Mouse (Mus musculus): ENCODE results near the gene Arl13a.
"Not testable (repeated sequence)": the region's sequence is repeated elsewhere in the genome, so short reads cannot be mapped to it uniquely, and the experiment has no call there.

Gene Arl13a

DNA sequence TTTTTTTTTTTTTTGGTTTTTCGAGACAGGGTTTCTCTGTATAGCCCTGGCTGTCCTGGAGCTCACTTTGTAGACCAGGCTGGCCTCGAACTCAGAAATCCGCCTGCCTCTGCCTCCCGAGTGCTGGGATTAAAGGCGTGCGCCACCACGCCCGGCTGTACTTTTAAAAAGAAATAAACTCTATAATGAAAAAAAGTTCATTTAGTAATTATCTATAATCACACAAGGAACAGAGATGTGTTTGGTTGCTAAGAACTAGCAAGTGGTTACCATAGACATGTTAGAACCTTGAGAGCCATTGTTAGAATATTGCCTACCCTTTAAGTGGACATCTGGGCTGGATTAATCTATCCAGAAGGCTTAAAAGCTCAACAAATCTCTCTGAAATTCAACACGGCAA lies at the start of gene Arl13a:
TSS of gene Arl13a (plus strand) at position 301 of the 400 bp plus-strand sequence.
- not testable (repeated sequence) for DNase-seq (ENCODE audit: low spot score in 2 of 2)

- DNase-seq (ENCODE audit: low spot score in 2 of 2): no peak
These were observed 47.3 kb upstream of the Arl13a start for GRCm38 (mm10) chrX:134140024-134140423.

DNA sequence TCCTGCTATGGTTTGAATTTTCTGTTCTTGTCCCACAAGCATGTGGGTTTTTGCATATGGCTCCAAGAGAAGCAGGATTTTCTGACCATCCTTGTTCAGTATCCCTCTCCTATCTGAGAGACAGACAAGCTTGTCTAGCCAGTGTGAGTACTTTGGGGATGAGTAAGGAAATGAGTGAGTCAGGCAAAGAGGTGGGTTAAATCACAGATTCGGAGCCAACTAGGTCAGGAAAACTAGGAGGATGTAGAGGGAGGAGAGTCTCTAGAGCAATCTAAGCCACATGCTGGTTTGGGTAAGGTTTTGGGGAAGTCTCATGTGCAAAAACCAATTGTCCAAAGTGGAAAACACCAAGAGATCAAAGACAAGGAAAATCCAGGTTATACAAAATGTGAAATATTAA lies 45.8 kb upstream of the Arl13a start:
- DNase-seq (ENCODE audit: low spot score in 2 of 2): no peak

- DNase-seq (ENCODE audit: low spot score in 2 of 2): no peak
These were observed 45.3 kb upstream of the Arl13a start for GRCm38 (mm10) chrX:134141986-134142385.

GRCm38 (mm10) chrX:134158151-134158550 lies 29.1 kb upstream of the Arl13a start:
- DNase-seq (ENCODE audit: low spot score in 2 of 2): no peak

- DNase-seq (ENCODE audit: low spot score in 2 of 2): no peak
These were observed 26.9 kb upstream of the Arl13a start for GRCm38 (mm10) chrX:134160442-134160841.

GRCm38 (mm10) chrX:134162043-134162720 lies 25.1 kb upstream of the Arl13a start, which contains the start of gene Xkrx:
Xkrx (minus strand) TSS chrX:134162076.
- DNase-seq (ENCODE audit: low spot score in 2 of 2): no peak

- DNase-seq (ENCODE audit: low spot score in 2 of 2): peak in 1 of 2 experiments; percentile 18
These were observed 24.5 kb upstream of the Arl13a start for GRCm38 (mm10) chrX:134162826-134163225.

- DNase-seq (ENCODE audit: low spot score in 2 of 2): no peak
These were observed 23.8 kb upstream of the Arl13a start for GRCm38 (mm10) chrX:134163484-134163883.

- no peak for DNase-seq (ENCODE audit: low spot score in 2 of 2)
These were observed 16.7 kb upstream of the Arl13a start for GRCm38 (mm10) chrX:134170584-134170983.

DNA sequence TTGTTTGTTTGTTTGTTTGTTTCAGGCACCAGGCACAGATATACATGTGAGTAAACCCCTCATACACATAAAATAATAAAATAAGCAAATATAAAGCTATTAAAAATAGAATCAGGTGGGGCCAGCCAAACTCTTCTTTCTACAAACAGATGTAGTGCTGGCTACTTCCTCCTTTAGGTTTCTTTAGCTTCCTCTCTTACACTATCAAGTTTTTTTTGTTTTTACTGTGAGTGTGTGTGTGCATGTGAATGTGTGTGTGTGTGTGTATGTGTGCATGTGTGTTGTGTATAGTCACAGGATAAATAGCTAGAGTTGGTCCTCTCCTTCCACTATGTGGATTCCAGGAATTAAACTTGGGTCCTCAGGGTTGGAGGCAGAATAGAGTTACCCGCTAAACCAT lies 12.6 kb upstream of the Arl13a start:
- no peak for DNase-seq (ENCODE audit: low spot score in 2 of 2)

DNA sequence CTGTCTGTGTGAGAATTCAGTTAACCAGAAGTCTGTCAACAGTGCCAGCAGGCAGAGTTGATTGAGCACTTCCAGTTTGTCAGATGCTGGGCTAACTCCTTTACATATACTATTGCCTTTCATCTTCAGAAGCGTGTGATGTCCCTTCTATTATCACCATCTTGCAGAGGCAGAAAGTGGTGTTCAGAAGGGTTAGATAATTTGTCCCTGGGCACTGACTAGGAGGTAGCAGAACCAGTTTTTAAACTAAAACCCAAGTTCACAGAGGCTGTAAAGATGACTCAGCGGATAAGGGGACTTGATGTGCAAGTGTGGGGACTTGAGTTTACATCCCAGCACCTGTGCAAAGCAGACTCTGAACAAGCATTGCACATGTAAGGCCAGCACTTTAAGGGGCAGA lies 21.2 kb downstream of the Arl13a start:
- DNase-seq (ENCODE audit: low spot score in 2 of 2): no peak

DNA sequence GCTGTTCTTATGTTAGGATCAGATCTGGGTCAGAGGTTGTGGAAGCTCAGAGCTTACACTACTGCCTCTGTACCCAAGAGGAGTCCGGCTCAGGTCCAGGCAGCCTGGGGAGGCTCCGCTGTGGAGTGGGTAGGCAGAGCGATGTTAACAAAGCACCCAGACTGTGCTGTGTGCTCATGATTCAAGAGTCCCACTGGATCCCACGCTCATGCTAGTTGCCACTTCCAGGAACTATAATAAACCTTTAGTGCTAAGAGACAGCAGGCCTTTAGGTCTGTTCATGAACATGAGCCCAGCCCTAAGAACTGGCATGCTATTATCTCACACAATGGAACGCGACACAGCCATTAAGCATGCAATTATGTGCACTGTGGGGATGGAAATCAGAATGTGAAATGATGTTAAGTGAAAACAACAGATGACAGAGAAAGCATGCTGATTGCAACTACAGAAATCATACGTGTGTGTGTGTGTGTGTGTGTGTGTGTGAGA lies 23.9 kb downstream of the Arl13a start:
- peak in 1 of 2 experiments; percentile 8 for DNase-seq (ENCODE audit: low spot score in 2 of 2)

GRCm38 (mm10) chrX:134218161-134218560 lies 30.9 kb downstream of the Arl13a start:
- DNase-seq (ENCODE audit: low spot score in 2 of 2): no peak

DNA sequence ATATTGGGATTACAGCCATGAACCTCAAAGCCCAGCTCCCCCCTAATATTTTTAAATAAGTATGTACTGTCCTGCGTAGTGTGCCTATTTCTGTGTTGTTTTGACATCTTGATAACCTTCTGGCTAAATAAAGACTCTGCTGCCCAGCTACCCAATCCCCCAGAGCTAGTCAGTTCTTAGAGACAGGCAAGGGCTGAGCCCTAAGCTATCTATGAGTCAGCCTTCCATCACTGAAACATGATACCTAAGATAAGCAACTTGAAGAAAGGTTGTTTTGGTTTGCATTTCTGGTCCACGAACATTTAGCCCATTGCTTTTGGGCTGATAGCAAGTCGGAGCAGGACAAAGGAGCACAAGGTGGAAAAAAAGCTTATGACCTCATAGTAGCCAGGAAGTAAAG lies 33.3 kb downstream of the Arl13a start:
- no peak for DNase-seq (ENCODE audit: low spot score in 2 of 2)

- DNase-seq (ENCODE audit: low spot score in 2 of 2): no peak
These were observed 34.6 kb downstream of the Arl13a start, which contains the start of gene Nox1 for GRCm38 (mm10) chrX:134221856-134222255. Nox1 (minus strand) TSS chrX:134221956.

- no peak for DNase-seq (ENCODE audit: low spot score in 2 of 2)
These were observed 45.7 kb downstream of the Arl13a start for GRCm38 (mm10) chrX:134233048-134233447.

GRCm38 (mm10) chrX:134238266-134238665 lies 51.0 kb downstream of the Arl13a start:
- no peak for DNase-seq (ENCODE audit: low spot score in 2 of 2)

DNA sequence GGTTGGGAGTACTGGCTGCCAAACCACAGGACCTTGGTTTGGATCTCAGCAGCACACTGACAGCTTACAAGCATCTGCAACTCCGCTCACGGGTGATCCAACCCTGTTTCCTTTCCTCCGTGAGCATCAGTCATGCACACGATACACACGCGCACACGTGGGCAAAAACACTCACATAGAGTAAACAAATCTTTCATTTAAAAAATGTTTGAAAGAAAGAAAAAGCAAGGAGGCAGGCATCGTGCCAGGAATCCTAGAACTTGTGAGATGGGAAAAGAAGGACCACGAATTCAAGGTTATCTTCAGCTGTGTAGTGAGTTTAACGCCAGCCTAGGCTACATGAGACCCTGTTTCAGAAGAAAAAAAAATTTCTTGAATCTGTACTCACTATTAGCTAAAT lies 58.6 kb downstream of the Arl13a start:
- DNase-seq (ENCODE audit: low spot score in 2 of 2): no peak

DNA sequence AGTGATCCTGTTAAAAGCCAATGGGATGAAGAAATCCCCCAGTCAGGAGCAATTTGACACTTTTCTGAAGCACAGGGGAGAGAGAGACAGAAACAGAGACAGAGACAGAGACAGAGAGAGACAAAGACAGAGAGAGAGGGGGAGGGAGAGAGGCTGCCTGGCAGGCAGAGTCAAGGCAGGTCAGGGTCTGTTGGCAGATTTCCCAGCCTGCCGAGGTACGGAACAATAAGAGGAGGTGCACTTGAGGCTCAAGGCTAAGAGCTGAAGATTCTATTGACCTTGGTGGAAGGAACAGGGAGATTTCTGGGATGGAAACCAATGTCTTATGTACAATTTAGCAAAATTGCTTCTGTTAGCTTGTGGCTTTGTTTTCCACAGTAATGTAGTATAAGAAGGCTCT lies 60.9 kb downstream of the Arl13a start:
- DNase-seq (ENCODE audit: low spot score in 2 of 2): no peak

Measured in right cerebral cortex, adult 2 months (tissue).